Mouse (Mus musculus) adrenal gland, postnatal 36 days (tissue): Measurements from ENCODE around the gene Gatad2b. TPM values are rescaled to one million over a fixed set of nuclear protein-coding genes. Genes with fewer than 3 reads are reported as not detected.

Experiments used
- microRNA-seq: library from miRNA; unstranded; fragments of <30 nt; microRNA quantifications from one replicate; pipeline ENCODE4 v1.2.0, GENCODE M21; 2021
- total RNA-seq, 2 experiments: library from RNA; stranded (reverse); gene quantifications; 2 replicates each; pipeline ENCODE4 v1.2.3; 2021

Gatad2b gene
- total RNA-seq, 2 experiments from 2014 or later = 62.2 to 66.2 TPM

Small RNA genes lying within 50 kb of the gene (microRNA-seq; reads per million reads assigned to microRNA genes)
- not detected for gene Mir7012

Other genes with a start within 250 kb of the Gatad2b start
- 10 to 100 TPM; 81.6 to 85.9 TPM for gene 4933434E20Rik, start 241.5 kb upstream of the Gatad2b start, total RNA-seq
- gene Ubap2l, start 240.6 kb upstream of the Gatad2b start, total RNA-seq = 100 to 1,000 TPM; 146 to 159 TPM
- gene Tpm3, start 220.5 kb upstream of the Gatad2b start, total RNA-seq = 100 to 1,000 TPM; 183 to 215 TPM
- under 1 TPM; 0.66 TPM for gene Nup210l, start 189.0 kb upstream of the Gatad2b start, total RNA-seq
- 1,000 to 10,000 TPM; 1,883 to 1,933 TPM for gene Rps27, start 79.5 kb upstream of the Gatad2b start, total RNA-seq
- gene Rab13, start 79.5 kb upstream of the Gatad2b start, total RNA-seq = 10 to 100 TPM; 24.6 to 39.0 TPM
- 10 to 100 TPM; 63.2 to 70.8 TPM for gene Jtb, start 61.6 kb upstream of the Gatad2b start, total RNA-seq
- under 1 TPM; 0.20 to 0.66 TPM for gene Creb3l4, start 49.7 kb upstream of the Gatad2b start, total RNA-seq
- 100 to 1,000 TPM; 127 to 142 TPM for gene Slc39a1, start 45.0 kb upstream of the Gatad2b start, total RNA-seq
- gene Crtc2, start 39.0 kb upstream of the Gatad2b start, total RNA-seq = 10 to 100 TPM; 37.4 to 43.2 TPM
- 1 to 10 TPM; 6.2 to 7.3 TPM for gene Dennd4b, start 28.0 kb upstream of the Gatad2b start, total RNA-seq
- gene Slc27a3, start 96.8 kb downstream of the Gatad2b start, total RNA-seq = 100 to 1,000 TPM; 132 to 156 TPM
- gene Ints3, start 140.4 kb downstream of the Gatad2b start, total RNA-seq = 10 to 100 TPM; 79.4 to 89.6 TPM
- 100 to 1,000 TPM; 203 to 287 TPM for gene Npr1, start 172.7 kb downstream of the Gatad2b start, total RNA-seq
- gene Ilf2, start 182.9 kb downstream of the Gatad2b start, total RNA-seq = 10 to 100 TPM; 56.9 to 63.7 TPM
- 10 to 100 TPM; 53.3 to 79.3 TPM for gene Snapin, start 197.9 kb downstream of the Gatad2b start, total RNA-seq
- 100 to 1,000 TPM; 115 to 125 TPM for gene Chtop, start 216.3 kb downstream of the Gatad2b start, total RNA-seq
- gene S100a1, start 221.2 kb downstream of the Gatad2b start, total RNA-seq = 100 to 1,000 TPM; 142 to 154 TPM
- 10 to 100 TPM; 33.4 to 38.2 TPM for gene S100a13, start 221.3 kb downstream of the Gatad2b start, total RNA-seq
- gene S100a14, start 233.7 kb downstream of the Gatad2b start, total RNA-seq = under 1 TPM in 1 of 2 experiments, not detected in 1; 0.53 TPM
- gene S100a16, start 244.1 kb downstream of the Gatad2b start, total RNA-seq = 10 to 100 TPM; 53.5 to 61.2 TPM